Mouse (Mus musculus) brain, embryonic 14.5 days (tissue): Measurements from ENCODE around the gene Erbb3. TPM values are rescaled to one million over a fixed set of nuclear protein-coding genes. Genes with fewer than 3 reads are reported as not detected.
A peak's percentile ranks its signal among the peaks of the same experiment; 100 is the strongest.
"Not testable (repeated sequence)": the region's sequence is repeated elsewhere in the genome, so short reads cannot be mapped to it uniquely, and the experiment has no call there.

Source experiments
- DNase-seq: peaks from one replicate; pipeline ENCODE4 v3.0.0-alpha.2; 2011; ENCODE audit warnings: low read depth
- CTCF ChIP-seq: fragments of 200-500 bp; IDR thresholded peaks from 2 replicates; pipeline ENCODE4 v1.5.1; 2012; ENCODE audit warnings: inconsistent platforms, mild to moderate bottlenecking, moderate library complexity, borderline replicate concordance; ENCODE audit not compliant: insufficient read depth, insufficient read length; ENCODE audit errors: extremely low read depth
- POLR2A ChIP-seq: fragments of 200-500 bp; IDR thresholded peaks from 2 replicates; pipeline ENCODE4 v1.6.1; 2012; ENCODE audit warnings: mild to moderate bottlenecking, inconsistent platforms, borderline replicate concordance; ENCODE audit not compliant: poor library complexity, insufficient read depth, insufficient read length, severe bottlenecking; ENCODE audit errors: extremely low read depth
- polyA plus RNA-seq: library from polyadenylated mRNA; depleted of rRNA; stranded (reverse); fragments of >200 nt; gene quantifications from 2 replicates; pipeline ENCODE4 v1.2.3, GENCODE M21; 2012

Gene Erbb3
- polyA plus RNA-seq, 1 experiment = 1.5 TPM

- TF ChIP-seq CTCF = no peak
- TF ChIP-seq POLR2A = peak; percentile 75; the same call in 1 of the 2 replicates
- DNase-seq = peak; percentile 99
Observed at GRCm38 (mm10) chr10:128548947-128549681, 40.3 kb downstream of the Erbb3 start, which contains the start of gene Rpl41. TSS of gene Rpl41 (minus strand) at chr10:128549305.

DNA sequence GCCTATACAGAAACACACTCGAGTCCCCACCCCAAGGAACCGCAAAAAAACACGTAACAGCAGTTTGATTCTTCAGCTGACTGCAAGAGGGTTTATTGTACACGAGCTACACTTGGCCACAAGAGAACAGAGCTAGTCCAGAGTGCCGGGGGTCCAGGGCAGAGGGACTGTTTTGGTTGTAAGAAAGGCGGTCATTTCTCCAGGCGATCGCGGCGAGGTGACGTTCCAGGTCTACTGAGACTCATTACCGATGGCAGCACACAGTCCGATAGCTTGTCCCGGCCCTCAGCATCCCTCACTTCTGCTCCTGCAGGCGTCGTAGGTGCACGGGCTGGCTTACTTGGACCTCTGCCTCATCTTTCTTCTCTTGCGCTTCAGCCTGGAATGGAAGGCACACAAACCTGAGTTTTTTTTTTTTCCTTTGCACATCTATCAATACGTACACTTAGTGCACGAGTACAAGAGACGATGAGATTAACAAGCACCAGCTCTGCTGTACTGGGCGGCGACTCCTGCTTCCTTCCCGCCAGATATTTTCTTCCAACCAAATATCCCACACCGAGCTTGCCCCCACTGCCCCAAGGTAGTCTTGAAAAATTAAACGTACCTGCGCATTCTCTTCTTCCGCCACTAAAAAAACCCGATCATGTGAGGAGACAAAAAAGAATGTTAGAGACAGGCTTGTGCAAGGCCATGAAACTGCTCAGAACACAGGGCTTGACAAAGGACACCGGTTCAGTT lies 41.2 kb downstream of the Erbb3 start:
- DNase-seq = not testable (repeated sequence)

DNA sequence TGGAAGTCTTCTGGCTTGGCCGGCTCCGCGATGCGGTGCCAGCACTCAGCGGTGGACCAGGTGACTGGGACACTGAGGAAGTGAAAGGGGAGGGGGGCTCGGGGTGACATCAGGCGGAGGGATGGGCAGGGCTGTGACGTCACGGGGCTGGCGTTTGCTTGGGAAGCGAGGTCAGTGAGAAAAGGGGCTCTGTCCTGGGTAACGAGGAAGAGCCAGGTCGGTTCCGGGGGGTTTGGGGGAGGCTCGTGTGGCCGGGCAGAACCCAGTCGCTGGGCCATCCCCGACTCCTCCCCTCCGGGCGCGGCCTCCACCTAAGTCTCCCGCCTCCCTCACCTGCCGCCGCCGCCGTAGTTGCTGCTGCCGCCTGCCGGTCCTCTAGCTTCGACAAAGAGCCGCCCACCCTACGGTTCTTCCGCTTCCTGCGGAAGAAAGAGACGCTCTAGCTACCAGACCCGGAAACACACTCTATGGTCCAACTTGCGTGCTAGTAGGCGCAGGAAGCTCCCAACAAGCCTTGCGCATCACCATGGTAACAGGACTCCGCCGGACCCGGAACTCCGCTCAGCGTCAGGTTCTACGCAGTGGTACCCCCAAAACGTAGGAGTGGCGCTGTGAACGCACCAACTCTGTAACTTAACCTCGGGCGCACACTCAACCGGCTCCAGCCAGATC lies 42.0 kb downstream of the Erbb3 start, which contains the start of gene Zc3h10:
Gene Zc3h10, minus strand, starts transcription at position 414 of the 672 bp plus-strand sequence.
- DNase-seq = peak; percentile 100
- TF ChIP-seq CTCF = no peak
- peak; percentile 74; the same call in 1 of the 2 replicates for TF ChIP-seq POLR2A

- TF ChIP-seq CTCF (no peak), POLR2A (no peak)
- DNase-seq = no peak
Observed at GRCm38 (mm10) chr10:128546787-128547186, 42.7 kb downstream of the Erbb3 start.

DNA sequence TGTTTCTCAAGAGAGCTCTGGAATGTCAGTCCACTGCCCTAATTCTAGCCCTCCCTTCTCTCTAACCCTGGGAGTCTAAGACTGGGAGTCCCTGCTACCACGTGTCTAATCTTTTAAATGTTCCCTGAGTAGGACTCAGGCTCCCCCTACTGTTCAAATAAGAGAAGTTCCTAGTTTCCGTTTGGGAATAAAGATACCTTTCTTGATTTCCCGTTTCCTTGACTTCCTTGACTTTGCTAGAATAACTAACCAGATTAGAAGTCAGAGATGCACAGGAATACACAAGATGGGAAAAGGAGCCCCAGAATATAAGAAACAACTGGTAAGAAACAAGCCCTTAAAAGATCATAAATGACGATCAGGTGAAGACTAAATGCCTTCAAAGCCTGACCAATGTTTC lies 43.1 kb downstream of the Erbb3 start:
- DNase-seq = peak; percentile 78
- TF ChIP-seq POLR2A (no peak), CTCF (peak; percentile 51; the same call in 1 of the 2 replicates)

- TF ChIP-seq POLR2A (no peak), CTCF (no peak)
- DNase-seq = no peak
Observed at GRCm38 (mm10) chr10:128545570-128545898, 43.9 kb downstream of the Erbb3 start.

DNA sequence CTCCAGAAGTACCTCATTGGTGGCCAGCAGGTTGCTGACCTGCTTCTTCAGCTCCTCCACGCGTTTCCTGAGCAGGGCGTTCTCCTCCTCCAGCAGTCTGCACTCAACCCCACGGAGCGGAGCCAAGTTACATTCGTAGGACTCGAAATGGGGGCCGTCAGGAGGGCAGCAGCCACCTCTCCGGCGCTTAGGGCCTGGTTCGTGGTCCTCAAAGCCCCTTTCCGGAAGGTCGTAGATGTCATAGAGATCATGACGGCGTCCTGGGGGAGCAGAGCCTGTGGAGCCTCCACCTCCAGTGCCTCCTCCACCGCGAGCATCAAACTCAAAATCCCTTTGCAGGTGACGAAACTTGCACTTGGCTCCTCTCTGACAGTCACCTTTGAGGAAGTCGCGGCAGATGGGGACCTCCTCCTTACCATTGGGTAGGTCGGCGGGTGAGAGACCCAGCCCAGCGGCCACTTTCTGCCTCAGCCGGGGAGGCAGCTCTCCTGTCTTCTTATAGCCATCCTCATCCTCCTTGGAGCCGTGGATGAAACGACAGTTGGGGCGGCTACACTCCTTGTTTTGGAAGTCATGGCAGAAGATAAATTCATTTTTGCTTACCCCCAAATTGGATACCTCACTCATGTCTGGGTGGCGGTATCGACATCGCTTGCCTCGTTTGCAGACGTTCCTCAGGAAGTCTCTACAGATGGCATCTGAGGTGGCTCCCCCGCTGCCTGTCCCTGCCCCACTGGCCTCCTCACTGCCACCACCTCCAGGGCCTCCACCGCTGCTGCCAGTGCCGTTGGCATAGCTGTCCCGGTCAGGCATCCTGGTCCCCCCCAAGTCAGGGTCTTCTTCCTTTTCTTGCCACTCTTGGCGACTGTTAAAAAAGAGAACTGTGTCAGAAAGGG lies 44.5 kb downstream of the Erbb3 start:
- TF ChIP-seq CTCF (no peak), POLR2A (no peak)
- DNase-seq = no peak

GRCm38 (mm10) chr10:128544151-128544657 lies 45.2 kb downstream of the Erbb3 start:
- TF ChIP-seq POLR2A = no peak
- TF ChIP-seq CTCF = no peak
- DNase-seq = no peak

GRCm38 (mm10) chr10:128543100-128543499 lies 46.4 kb downstream of the Erbb3 start:
- DNase-seq = no peak
- TF ChIP-seq POLR2A (no peak), CTCF (no peak)

DNA sequence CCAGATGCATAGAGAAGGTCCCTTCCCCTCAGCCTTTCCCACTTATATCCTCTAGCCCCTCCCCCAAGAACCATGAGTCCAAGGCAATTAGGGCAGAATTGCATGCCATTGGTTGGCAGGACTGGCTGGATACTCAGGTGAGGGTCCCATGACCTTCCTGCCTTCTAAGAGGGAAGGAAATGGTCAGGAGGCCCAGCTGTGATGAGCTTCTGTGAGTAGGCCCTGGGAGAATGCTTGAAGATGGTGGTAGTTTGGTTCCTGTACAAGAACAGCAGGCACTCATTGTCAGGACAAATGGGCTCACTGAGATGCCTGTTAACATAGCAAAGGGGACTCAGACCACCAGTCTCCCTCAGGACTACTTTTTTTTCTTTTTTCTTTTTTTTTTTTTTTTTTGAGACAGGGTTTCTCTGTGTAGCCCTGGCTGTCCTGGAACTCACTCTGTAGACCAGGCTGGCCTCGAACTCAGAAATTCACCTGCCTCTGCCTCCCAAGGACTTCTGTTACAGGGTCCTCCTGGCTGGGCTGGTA lies 51.0 kb downstream of the Erbb3 start:
- no peak for TF ChIP-seq CTCF
- no peak for TF ChIP-seq POLR2A
- no peak for DNase-seq

DNA sequence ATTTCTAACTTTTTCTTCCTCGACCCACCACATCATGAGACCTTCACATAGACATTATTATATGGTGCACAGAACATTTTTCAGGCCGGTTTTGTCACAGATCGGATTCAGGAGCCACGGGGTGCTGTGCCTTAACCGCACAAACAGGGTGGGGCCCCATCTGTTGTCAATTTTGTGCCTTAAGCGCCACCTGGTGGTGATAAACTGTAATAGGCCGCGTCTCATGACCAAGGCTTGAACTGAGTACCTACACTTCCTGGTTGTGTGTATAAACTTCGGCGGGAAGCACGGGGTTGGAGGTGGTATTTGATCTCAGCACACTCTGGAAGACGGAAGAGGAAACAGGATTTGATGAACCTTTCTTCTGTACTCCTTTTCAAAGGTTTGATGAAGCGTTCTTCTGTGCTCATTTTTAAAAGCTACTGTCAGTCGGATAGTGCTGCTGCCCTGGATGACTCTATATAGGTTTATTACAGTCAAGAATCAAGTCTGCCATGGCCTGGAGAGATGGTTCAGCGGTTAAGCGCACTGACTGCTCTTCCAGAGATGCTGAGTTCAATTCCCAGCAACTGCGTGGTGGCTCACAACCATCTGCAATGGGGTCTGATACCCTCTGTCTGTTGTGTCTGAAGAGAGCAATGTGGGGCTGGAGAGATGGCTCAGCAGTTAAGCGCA lies 53.0 kb downstream of the Erbb3 start:
- TF ChIP-seq POLR2A = no peak
- peak; percentile 89 for TF ChIP-seq CTCF
- DNase-seq = peak; percentile 91
